Mouse (Mus musculus): ENCODE results near the gene Tyk2. TPM values are rescaled to one million over a fixed set of nuclear protein-coding genes. Genes with fewer than 3 reads are reported as not detected.
A peak's percentile ranks its signal among the peaks of the same experiment; 100 is the strongest.

The Tyk2 gene
- polyA plus RNA-seq, 2 experiments, result 10.6 to 20.9 TPM

GRCm38 (mm10) chr9:21102076-21102475 is 29.0 kb downstream of the Tyk2 start:
- Histone ChIP-seq H3K27me3 (ENCODE audit: control insufficient read depth, insufficient read depth, low read length) (no peaks in the 10 kb centered on the region), H3K4me2 (replicated peaks; ENCODE audit: low read depth, low read length, severe bottlenecking) (no peak overlapping the region), H3K36me3 (ENCODE audit: control insufficient read depth, insufficient read depth, low read length) (0 out of 2 replicates have a peak, but pooled peaks cover 3% of the 10 kb centered on the region), H3K9me3 (ENCODE audit: control insufficient read depth, low read length) (no peaks in the 10 kb centered on the region), H3K4me1 (ENCODE audit: control insufficient read depth, insufficient read depth, low read length) (no peaks in the 10 kb centered on the region), H3K4me3 (replicated peaks; ENCODE audit: low read length) (no peak overlapping the region), H3K27ac (replicated peaks; ENCODE audit: low read depth, low read length) (no peak overlapping the region), H3K9ac (ENCODE audit: low read depth, low read length, severe bottlenecking) (no peak overlapping the region)
- DNase-seq (ENCODE audit: low spot score) (no peak), ATAC-seq (ENCODE audit: low FRiP score, low read depth) (no peak)
- WGBS, result 93% methylated on average over 2 of the region's 2 CpGs
- no peak for TF ChIP-seq POLR2A (IDR thresholded peaks at IDR 0.05; ENCODE audit: borderline replicate concordance, extremely low read depth, insufficient read depth, insufficient read length)

GRCm38 (mm10) chr9:21100447-21101161 is 30.4 kb downstream of the Tyk2 start:
- no peak for DNase-seq (ENCODE audit: low spot score)
- 47% methylated on average over 15 of the region's 15 CpGs for WGBS
- Histone ChIP-seq H3K4me2 (replicated peaks; ENCODE audit: low read depth, low read length, severe bottlenecking) (no peak overlapping the region), H3K36me3 (ENCODE audit: control insufficient read depth, insufficient read depth, low read length) (no peaks in the 10 kb centered on the region), H3K4me3 (replicated peaks; ENCODE audit: low read length) (no peak overlapping the region), H3K9me3 (ENCODE audit: control insufficient read depth, low read length) (no peaks in the 10 kb centered on the region), H3K4me1 (ENCODE audit: control insufficient read depth, insufficient read depth, low read length) (no peaks in the 10 kb centered on the region), H3K9ac (ENCODE audit: low read depth, low read length, severe bottlenecking) (0 out of 2 replicates have a peak overlapping the region, but pooled peaks have one; percentile 31), H3K27me3 (ENCODE audit: control insufficient read depth, insufficient read depth, low read length) (no peaks in the 10 kb centered on the region), H3K27ac (replicated peaks; ENCODE audit: low read depth, low read length) (no peak overlapping the region)
- ATAC-seq (ENCODE audit: low FRiP score, low read depth), result no peak
- TF ChIP-seq POLR2A (IDR thresholded peaks at IDR 0.05; ENCODE audit: borderline replicate concordance, extremely low read depth, insufficient read depth, insufficient read length), result no peak

GRCm38 (mm10) chr9:21097793-21098192 is 33.2 kb downstream of the Tyk2 start:
- no peaks in the 10 kb centered on the region for H3K9me3 ChIP-seq (ENCODE audit: control insufficient read depth, low read length)
- no peak overlapping the region for H3K9ac ChIP-seq (ENCODE audit: low read depth, low read length, severe bottlenecking)
- H3K4me3 ChIP-seq (replicated peaks; ENCODE audit: low read length), result no peak overlapping the region
- H3K36me3 ChIP-seq (ENCODE audit: control insufficient read depth, insufficient read depth, low read length), result no peaks in the 10 kb centered on the region
- 79% methylated on average over 8 of the region's 8 CpGs for WGBS
- DNase-seq (ENCODE audit: low spot score), result no peak
- H3K27ac ChIP-seq (replicated peaks; ENCODE audit: low read depth, low read length), result no peak overlapping the region
- H3K4me2 ChIP-seq (replicated peaks; ENCODE audit: low read depth, low read length, severe bottlenecking), result no peak overlapping the region
- H3K27me3 ChIP-seq (ENCODE audit: control insufficient read depth, insufficient read depth, low read length), result no peaks in the 10 kb centered on the region
- no peak for TF ChIP-seq POLR2A (IDR thresholded peaks at IDR 0.05; ENCODE audit: borderline replicate concordance, extremely low read depth, insufficient read depth, insufficient read length)
- ATAC-seq (ENCODE audit: low FRiP score, low read depth), result no peak
- H3K4me1 ChIP-seq (ENCODE audit: control insufficient read depth, insufficient read depth, low read length), result no peaks in the 10 kb centered on the region

- Histone ChIP-seq H3K4me3 (replicated peaks; ENCODE audit: low read length) (no peak overlapping the region), H3K27me3 (ENCODE audit: control insufficient read depth, insufficient read depth, low read length) (no peaks in the 10 kb centered on the region), H3K9ac (ENCODE audit: low read depth, low read length, severe bottlenecking) (no peak overlapping the region), H3K36me3 (ENCODE audit: control insufficient read depth, insufficient read depth, low read length) (no peaks in the 10 kb centered on the region), H3K4me2 (replicated peaks; ENCODE audit: low read depth, low read length, severe bottlenecking) (no peak overlapping the region), H3K9me3 (ENCODE audit: control insufficient read depth, low read length) (no peaks in the 10 kb centered on the region), H3K4me1 (ENCODE audit: control insufficient read depth, insufficient read depth, low read length) (peaks cover under 1% of the 10 kb centered on the region; the same call in 1 of the 2 replicates), H3K27ac (replicated peaks; ENCODE audit: low read depth, low read length) (no peak overlapping the region)
- WGBS, result 94% methylated on average over 4 of the region's 4 CpGs
- no peak for TF ChIP-seq POLR2A (IDR thresholded peaks at IDR 0.05; ENCODE audit: borderline replicate concordance, extremely low read depth, insufficient read depth, insufficient read length)
- ATAC-seq (ENCODE audit: low FRiP score, low read depth), result no peak
- DNase-seq (ENCODE audit: low spot score), result no peak
Observed at GRCm38 (mm10) chr9:21095958-21096357, 35.1 kb downstream of the Tyk2 start.

GRCm38 (mm10) chr9:21093423-21093822 is 37.6 kb downstream of the Tyk2 start:
- Histone ChIP-seq H3K9ac (ENCODE audit: low read depth, low read length, severe bottlenecking) (no peak overlapping the region), H3K9me3 (ENCODE audit: control insufficient read depth, low read length) (no peaks in the 10 kb centered on the region), H3K27ac (replicated peaks; ENCODE audit: low read depth, low read length) (no peak overlapping the region), H3K36me3 (ENCODE audit: control insufficient read depth, insufficient read depth, low read length) (peaks cover 19% of the 10 kb centered on the region), H3K4me3 (replicated peaks; ENCODE audit: low read length) (no peak overlapping the region), H3K27me3 (ENCODE audit: control insufficient read depth, insufficient read depth, low read length) (no peaks in the 10 kb centered on the region), H3K4me1 (ENCODE audit: control insufficient read depth, insufficient read depth, low read length) (peaks cover 5% of the 10 kb centered on the region; the same call in 1 of the 2 replicates), H3K4me2 (replicated peaks; ENCODE audit: low read depth, low read length, severe bottlenecking) (no peak overlapping the region)
- WGBS, result 93% methylated on average over 9 of the region's 9 CpGs
- no peak for ATAC-seq (ENCODE audit: low FRiP score, low read depth)
- DNase-seq (ENCODE audit: low spot score), result no peak
- TF ChIP-seq POLR2A (IDR thresholded peaks at IDR 0.05; ENCODE audit: borderline replicate concordance, extremely low read depth, insufficient read depth, insufficient read length), result no peak
